Mouse (Mus musculus): ENCODE measurements around the gene Tnrc6b.

DNA sequence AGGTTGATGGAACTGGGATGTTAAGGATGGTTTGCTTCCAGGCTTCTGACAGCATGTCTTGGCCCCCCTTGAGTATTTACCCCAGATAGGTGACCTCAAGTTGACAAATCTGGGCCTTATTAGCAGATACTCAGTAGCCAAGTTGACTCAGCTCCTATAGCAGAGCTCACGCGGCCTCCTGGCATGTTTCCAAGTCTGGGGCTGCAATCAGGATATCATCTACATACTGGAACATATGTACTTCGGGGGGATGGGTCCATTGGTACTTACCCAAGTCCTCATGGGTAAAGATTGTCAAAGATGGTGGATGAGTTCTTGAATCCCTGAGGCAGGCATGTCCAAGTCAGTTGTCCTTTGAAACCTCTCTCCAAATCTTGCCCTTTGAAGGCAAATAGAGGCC lies 67.9 kb downstream of the Tnrc6b start:
- TF ChIP-seq GATA1 (IDR thresholded peaks at IDR 0.05; ENCODE audit: low read length), result no peak
- no peak for TF ChIP-seq TAL1 (IDR thresholded peaks at IDR 0.05; ENCODE audit: low read length)

Data from erythroblast, embryonic 14.5 days (primary cell).